Mouse (Mus musculus): ENCODE results near the gene Sae1. TPM values are rescaled to one million over a fixed set of nuclear protein-coding genes. Genes with fewer than 3 reads are reported as not detected.
A peak's percentile ranks its signal among the peaks of the same experiment; 100 is the strongest.

Sae1 gene
- polyA plus RNA-seq, 1 experiment, result 95.8 TPM

DNA sequence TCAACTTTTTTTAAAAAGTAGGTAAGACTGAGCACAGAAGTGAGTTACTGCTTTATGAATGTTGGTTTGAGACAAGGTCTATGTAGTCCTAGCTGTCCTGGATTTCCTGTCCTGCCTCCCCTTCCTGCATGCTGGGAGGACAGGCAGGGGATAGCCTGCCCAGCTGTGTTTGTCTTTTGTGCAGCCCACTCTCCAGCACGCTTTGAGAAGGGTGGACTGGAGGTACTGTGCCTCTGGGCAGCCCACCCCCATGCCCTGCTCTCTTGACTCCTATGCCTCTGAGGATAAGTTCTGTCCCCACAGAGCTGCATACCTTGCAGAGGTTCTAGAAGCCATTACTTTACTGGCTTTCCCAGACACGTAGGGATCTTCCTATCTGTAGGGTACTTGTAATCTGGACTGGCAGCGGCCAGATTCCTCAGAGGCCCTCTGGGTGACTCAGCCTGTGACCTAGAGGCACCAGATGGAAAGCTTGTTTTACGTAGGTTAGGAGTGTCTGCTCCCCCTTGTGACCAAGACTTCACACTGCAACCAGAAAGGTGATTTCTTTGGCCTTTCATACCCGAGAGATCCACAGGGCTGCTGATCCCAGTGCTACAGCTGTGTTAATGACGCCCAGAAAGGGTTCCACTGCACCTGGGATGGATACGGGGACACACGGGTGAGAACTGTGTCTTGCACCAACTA lies 61.5 kb downstream of the Sae1 start:
- no peak for TF ChIP-seq POLR2A (IDR thresholded peaks at IDR 0.05; ENCODE audit: extremely low read depth, insufficient read depth, low read length)
- peak; percentile 69 for TF ChIP-seq CTCF (IDR thresholded peaks at IDR 0.05; ENCODE audit: extremely low read depth, insufficient read depth, low read length)
- Histone ChIP-seq H3K4me1 (ENCODE audit: control insufficient read depth, insufficient read depth, low read length) (no peaks in the 10 kb centered on the region; the same call in 1 of the 2 replicates), H3K27ac (ENCODE audit: insufficient read depth, low read length) (peak overlapping the region; percentile 19; the same call in 1 of the 2 replicates), H3K4me3 (ENCODE audit: insufficient read depth, low read length) (no peak overlapping the region)

DNA sequence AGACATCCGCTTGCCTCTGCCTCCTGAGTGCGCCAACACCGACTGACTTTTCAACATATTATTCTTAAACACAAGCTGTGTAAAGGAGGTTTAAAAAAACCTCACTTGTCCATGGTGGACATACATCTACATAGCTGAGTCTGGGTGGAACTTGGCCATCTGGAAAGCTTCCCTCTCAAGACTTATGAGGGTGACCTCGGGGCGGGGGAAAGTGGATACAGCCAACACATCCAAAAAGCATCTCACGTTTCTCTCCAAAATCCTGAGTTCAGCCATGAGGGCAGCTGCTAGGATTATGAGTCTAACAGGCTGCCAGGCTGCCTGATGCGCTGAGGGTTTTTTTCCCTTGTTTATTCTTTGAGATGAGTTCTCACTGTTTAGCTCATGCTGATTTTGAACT lies 62.9 kb downstream of the Sae1 start:
- Histone ChIP-seq H3K27ac (ENCODE audit: insufficient read depth, low read length) (no peak overlapping the region), H3K4me3 (ENCODE audit: insufficient read depth, low read length) (no peak overlapping the region), H3K4me1 (ENCODE audit: control insufficient read depth, insufficient read depth, low read length) (no peaks in the 10 kb centered on the region; the same call in 1 of the 2 replicates)
- TF ChIP-seq CTCF (IDR thresholded peaks at IDR 0.05; ENCODE audit: extremely low read depth, insufficient read depth, low read length), result no peak
- no peak for TF ChIP-seq POLR2A (IDR thresholded peaks at IDR 0.05; ENCODE audit: extremely low read depth, insufficient read depth, low read length)

- no peak overlapping the region for H3K4me3 ChIP-seq (ENCODE audit: insufficient read depth, low read length)
- H3K27ac ChIP-seq (ENCODE audit: insufficient read depth, low read length), result no peak overlapping the region
- TF ChIP-seq CTCF (IDR thresholded peaks at IDR 0.05; ENCODE audit: extremely low read depth, insufficient read depth, low read length) (no peak), POLR2A (IDR thresholded peaks at IDR 0.05; ENCODE audit: extremely low read depth, insufficient read depth, low read length) (no peak)
Observed at GRCm38 (mm10) chr7:16320479-16320878, 67.1 kb downstream of the Sae1 start.

DNA sequence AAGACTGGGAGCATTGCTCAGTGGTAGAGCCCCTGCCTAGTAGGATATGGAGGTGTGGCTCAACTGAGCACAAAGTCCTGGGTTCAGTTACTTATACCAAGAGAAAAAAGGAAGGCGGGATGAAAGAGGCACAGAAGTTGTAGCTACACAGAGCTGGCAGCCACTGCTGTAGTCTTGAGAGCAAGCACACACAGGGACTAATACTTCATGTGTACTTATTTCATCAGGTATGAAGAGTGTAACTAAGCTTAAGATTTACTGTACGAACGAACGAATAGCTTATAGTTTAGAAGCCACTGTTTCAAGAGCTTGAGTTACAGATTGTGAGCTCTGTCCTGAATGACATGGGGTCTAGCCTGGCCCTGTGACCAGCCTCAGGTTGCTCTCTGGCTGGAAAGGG lies 68.4 kb downstream of the Sae1 start:
- no peak for TF ChIP-seq POLR2A (IDR thresholded peaks at IDR 0.05; ENCODE audit: extremely low read depth, insufficient read depth, low read length)
- no peak for TF ChIP-seq CTCF (IDR thresholded peaks at IDR 0.05; ENCODE audit: extremely low read depth, insufficient read depth, low read length)
- no peaks in the 10 kb centered on the region for H3K4me1 ChIP-seq (ENCODE audit: control insufficient read depth, insufficient read depth, low read length)

More at GRCm38 (mm10) chr7:16320479-16320878, 67.1 kb downstream of the Sae1 start:
- H3K4me1 ChIP-seq (ENCODE audit: control insufficient read depth, insufficient read depth, low read length), result no peaks in the 10 kb centered on the region

DNA sequence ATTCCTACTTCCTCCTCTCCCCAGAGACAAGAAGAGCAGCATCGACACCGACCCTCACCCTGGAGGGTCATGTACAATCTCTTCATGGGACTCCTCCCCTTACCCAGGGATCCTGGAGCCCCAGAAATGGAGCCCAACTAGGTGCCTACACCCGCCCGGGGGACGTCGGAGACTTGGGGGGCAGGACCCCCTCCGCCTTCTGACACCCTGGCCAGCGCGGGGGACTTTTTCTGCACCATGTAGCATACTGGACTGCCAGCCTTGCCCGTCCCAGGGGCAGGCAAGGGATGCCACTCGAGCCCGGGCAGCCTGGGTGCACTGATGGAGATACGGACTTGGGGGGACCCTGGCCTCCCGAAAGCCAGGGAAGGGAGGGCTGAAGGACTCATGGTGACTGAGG lies 70.5 kb downstream of the Sae1 start:
- TF ChIP-seq POLR2A (IDR thresholded peaks at IDR 0.05; ENCODE audit: extremely low read depth, insufficient read depth, low read length) (no peak), CTCF (IDR thresholded peaks at IDR 0.05; ENCODE audit: extremely low read depth, insufficient read depth, low read length) (no peak)
- Histone ChIP-seq H3K27ac (ENCODE audit: insufficient read depth, low read length) (no peak overlapping the region), H3K4me1 (ENCODE audit: control insufficient read depth, insufficient read depth, low read length) (0 out of 2 replicates have a peak, but pooled peaks cover 3% of the 10 kb centered on the region), H3K4me3 (ENCODE audit: insufficient read depth, low read length) (no peak overlapping the region)

More for the DNA sequence above, 68.4 kb downstream of the Sae1 start:
- H3K4me3 ChIP-seq (ENCODE audit: insufficient read depth, low read length), result no peak overlapping the region
- no peak overlapping the region for H3K27ac ChIP-seq (ENCODE audit: insufficient read depth, low read length)

DNA sequence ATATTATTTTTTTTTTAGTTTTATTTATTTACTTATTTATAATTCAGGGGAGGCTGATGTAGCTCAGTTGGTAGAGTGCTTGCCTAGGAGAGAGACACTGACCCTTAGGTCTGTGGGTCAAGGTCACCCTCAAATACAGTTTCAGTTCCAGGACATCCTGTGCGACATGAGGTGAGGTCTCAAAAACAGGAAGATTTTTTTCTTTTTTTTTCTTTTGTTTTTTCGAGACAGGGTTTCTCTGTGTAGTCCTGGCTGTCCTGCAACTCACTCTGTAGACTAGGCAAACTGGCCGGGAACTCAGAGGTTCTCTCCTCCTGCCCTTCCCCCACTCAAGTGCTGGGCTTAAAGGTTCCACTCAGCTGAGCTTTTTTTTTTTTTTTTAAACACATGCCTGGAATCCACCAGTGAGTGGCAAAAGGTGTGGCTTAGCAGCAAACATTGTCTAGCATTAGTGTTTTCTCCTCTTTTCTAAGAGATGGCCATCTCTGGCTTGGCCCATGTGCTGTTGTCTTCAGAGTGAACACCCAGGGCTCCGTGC lies 72.3 kb downstream of the Sae1 start:
- Histone ChIP-seq H3K4me1 (ENCODE audit: control insufficient read depth, insufficient read depth, low read length) (0 out of 2 replicates have a peak, but pooled peaks cover 3% of the 10 kb centered on the region), H3K27ac (ENCODE audit: insufficient read depth, low read length) (no peak overlapping the region), H3K4me3 (ENCODE audit: insufficient read depth, low read length) (no peak overlapping the region)
- TF ChIP-seq POLR2A (IDR thresholded peaks at IDR 0.05; ENCODE audit: extremely low read depth, insufficient read depth, low read length), result no peak
- no peak for TF ChIP-seq CTCF (IDR thresholded peaks at IDR 0.05; ENCODE audit: extremely low read depth, insufficient read depth, low read length)

DNA sequence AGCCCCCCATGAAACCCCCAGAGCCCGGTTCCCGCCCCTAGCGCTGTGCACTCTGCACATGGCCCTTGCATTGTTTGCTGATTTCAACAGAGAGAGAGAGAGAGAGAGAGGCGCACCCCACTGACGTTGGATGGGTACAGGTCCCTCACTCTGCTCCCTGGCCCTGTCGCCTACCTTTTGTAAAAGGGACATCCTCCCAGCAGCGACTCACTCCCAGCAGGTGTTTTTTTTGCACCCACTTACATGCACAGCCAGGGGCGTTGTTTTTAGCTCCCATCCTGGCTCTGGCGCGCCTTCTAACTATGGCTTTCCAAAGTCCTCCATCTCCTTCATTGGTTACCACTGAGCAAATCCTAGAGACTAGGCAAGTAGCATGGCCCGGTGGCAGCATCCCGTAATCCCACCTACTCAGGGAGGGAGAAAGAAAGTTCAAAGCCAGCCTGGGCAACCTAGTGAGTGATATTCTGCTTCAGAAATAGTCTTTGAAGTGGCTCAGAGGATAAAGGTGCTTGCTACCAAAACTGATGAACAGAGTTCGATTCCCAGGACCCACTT lies 73.3 kb downstream of the Sae1 start:
- TF ChIP-seq POLR2A (IDR thresholded peaks at IDR 0.05; ENCODE audit: extremely low read depth, insufficient read depth, low read length) (no peak), CTCF (IDR thresholded peaks at IDR 0.05; ENCODE audit: extremely low read depth, insufficient read depth, low read length) (no peak)
- peak overlapping the region; percentile 98; the same call in 1 of the 2 replicates for H3K4me3 ChIP-seq (ENCODE audit: insufficient read depth, low read length)
- H3K27ac ChIP-seq (ENCODE audit: insufficient read depth, low read length), result peak overlapping the region; percentile 69
- H3K4me1 ChIP-seq (ENCODE audit: control insufficient read depth, insufficient read depth, low read length), result 0 out of 2 replicates have a peak, but pooled peaks cover 3% of the 10 kb centered on the region

DNA sequence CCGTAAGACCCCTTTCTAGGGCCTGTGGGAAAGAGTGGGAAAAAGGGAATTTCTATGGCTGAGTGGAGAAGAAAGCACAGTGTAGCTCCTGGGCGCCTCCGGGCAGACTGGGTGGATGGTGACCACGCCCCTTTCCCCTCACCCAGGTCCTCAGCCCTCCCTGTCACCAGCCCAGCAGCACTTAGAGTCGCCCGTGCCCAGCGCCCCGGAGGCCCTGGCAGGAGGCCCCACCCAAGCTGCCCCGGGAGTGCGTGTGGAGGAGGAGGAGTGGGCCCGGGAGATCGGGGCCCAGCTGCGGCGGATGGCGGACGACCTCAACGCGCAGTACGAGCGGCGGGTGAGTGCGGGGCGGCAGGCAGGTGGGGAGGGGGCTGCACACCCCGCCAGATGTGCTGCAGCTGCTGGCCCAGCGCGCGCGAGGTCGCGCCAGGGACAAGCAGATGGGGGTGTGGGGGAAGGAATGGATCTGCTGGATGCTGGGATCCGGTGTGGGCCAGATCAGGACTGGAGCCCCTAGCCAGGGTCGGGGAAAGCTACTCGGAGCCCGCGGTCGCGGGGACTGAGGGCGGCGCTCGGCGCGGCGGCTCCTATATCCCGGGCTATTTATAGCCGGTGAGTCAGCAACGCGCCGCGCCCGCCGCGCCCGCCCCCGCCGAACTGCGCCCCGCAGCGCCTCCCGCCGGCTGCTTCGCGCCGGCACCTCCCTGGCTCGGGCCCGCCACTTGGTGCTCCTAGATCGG lies 74.0 kb downstream of the Sae1 start:
- H3K4me3 ChIP-seq (ENCODE audit: insufficient read depth, low read length), result peak overlapping the region; percentile 98
- no peak for TF ChIP-seq CTCF (IDR thresholded peaks at IDR 0.05; ENCODE audit: extremely low read depth, insufficient read depth, low read length)
- peak; percentile 90 for TF ChIP-seq POLR2A (IDR thresholded peaks at IDR 0.05; ENCODE audit: extremely low read depth, insufficient read depth, low read length)
- H3K4me1 ChIP-seq (ENCODE audit: control insufficient read depth, insufficient read depth, low read length), result peaks cover 5% of the 10 kb centered on the region; the same call in 1 of the 2 replicates
- H3K27ac ChIP-seq (ENCODE audit: insufficient read depth, low read length), result peak overlapping the region; percentile 100

GRCm38 (mm10) chr7:16312672-16313311 lies 74.8 kb downstream of the Sae1 start:
- peak overlapping the region; percentile 98; the same call in 1 of the 2 replicates for H3K4me3 ChIP-seq (ENCODE audit: insufficient read depth, low read length)
- TF ChIP-seq POLR2A (IDR thresholded peaks at IDR 0.05; ENCODE audit: extremely low read depth, insufficient read depth, low read length), result no peak
- H3K27ac ChIP-seq (ENCODE audit: insufficient read depth, low read length), result peak overlapping the region; percentile 100; the same call in 1 of the 2 replicates
- peaks cover 5% of the 10 kb centered on the region; the same call in 1 of the 2 replicates for H3K4me1 ChIP-seq (ENCODE audit: control insufficient read depth, insufficient read depth, low read length)

All from cortical plate, adult 2 months (tissue).